Mouse (Mus musculus) B cell, adult 67 days (primary cell): ENCODE data around the gene Sec22c. TPM values are rescaled to one million over a fixed set of nuclear protein-coding genes. Genes with fewer than 3 reads are reported as not detected.

Experiments
- total RNA-seq, 2 experiments: library from RNA; stranded (reverse); gene quantifications; 4 replicates each; pipeline ENCODE4 v1.2.4; 2023

Gene Sec22c
- total RNA-seq = 10 to 100 TPM; 23.5 to 25.5 TPM

DNA sequence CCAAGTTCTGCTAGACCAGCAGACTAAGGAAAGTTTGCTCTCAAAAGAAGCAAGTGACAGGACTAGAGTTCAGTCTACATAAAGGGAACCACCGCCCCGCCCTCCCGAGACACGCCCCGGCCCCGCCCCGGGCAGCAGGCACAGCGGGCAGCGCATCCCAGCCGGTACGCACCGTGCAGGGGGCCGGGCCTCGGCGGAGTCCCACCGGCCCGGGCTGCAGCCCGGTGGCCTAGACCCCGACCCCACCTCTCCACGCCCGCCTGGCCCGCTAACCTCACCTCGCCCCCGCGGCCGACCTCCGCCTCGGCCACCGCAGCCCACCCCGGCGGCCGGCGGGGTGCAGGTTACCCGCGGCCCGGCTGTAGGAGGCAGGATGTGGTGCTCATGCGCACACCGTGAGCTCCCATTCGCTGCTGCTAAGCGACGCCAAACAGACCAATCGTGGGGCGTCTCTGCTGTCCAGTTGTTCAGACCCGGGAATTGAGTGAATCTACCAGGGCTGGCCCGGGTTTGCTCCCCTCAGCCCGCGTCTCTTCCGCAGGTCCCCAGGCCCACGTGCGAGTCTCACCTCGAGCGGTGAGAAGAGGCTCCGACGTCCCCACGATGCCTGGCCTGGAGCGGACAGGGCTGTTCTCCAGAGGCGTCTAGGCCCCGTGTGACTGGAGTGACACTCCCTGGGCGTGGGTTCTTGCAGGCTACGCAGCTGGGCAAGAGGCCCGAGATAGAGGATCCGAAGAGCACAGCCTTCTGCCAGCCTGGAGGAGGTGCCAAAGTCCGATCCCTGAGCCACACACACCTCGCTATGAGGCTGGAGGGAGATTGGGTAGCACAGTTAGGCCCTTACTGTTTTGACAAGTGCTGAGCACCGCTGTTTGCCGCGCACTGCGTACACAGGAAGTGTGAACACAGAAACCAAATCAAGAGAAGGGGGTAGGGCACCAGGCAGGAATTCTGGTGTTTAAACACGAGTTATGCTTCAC is at the start of gene Sec22c:
Gene Sec22c, minus strand, starts transcription at position 845 of the 980 bp plus-strand sequence.

DNA sequence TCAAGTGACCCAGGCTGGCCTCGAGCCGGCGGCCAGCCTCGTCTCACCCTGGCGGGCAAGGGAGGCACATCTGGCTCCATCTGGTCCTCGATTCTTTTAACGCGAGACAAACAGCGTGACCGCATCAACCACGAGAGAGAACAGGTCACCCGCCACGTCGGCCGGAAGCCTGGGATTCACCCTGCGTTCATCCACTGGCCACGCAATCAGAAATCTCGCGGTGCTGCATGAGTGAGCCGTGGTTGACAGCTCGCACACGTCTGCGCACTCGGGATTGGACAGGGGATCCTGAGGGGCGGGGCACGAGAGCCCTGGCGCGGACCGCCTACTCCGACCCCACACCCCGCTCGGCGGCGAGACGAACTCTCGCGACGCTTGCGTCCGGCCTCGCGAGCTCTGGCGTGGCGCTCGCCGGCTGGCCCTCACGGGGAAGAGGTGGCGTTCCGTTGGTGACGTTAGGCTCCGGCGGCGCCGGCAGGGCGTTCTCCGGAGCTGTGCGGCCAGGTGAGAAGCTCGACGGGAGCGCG is 13.6 kb upstream of the Sec22c start, which contains the start of gene Nktr:
Gene Nktr, plus strand, starts transcription at position 378 of the 527 bp plus-strand sequence.

DNA sequence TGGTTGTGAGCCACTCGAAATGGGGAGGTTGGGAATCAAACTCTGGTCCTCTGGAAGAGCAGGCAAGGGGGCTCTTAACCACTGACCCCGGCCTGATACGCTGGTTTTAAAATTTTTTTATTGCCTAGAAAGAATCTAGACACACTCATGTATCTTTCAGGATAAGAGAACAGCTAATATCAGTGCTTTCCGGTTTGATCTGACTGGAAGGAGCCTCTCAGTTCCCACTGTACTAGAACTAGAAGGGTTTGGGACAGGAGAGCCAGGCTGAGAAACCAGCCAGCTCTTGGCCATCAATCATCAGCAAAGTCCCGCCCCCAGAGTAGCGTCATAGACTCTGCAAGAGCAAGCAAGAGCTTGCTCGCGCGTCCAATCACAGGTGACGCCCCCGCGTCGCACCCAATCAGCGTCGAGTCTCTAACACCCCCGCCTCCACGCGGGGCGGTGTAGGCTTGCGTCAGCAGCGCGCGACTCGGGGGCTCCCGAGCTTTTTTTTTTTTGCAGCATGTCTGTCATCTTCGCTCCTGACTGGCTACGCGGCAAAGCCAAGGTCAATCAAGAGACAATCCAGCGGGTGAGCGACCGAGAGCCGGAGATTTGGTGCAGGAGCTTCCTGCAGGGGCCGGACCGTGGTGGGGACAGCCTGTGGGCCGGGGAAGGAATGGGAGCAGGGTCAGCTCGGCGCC is 4.8 kb upstream of the Sec22c start, which contains the start of gene Ss18l2:
Gene Ss18l2, plus strand, starts transcription at position 432 of the 686 bp plus-strand sequence.

DNA sequence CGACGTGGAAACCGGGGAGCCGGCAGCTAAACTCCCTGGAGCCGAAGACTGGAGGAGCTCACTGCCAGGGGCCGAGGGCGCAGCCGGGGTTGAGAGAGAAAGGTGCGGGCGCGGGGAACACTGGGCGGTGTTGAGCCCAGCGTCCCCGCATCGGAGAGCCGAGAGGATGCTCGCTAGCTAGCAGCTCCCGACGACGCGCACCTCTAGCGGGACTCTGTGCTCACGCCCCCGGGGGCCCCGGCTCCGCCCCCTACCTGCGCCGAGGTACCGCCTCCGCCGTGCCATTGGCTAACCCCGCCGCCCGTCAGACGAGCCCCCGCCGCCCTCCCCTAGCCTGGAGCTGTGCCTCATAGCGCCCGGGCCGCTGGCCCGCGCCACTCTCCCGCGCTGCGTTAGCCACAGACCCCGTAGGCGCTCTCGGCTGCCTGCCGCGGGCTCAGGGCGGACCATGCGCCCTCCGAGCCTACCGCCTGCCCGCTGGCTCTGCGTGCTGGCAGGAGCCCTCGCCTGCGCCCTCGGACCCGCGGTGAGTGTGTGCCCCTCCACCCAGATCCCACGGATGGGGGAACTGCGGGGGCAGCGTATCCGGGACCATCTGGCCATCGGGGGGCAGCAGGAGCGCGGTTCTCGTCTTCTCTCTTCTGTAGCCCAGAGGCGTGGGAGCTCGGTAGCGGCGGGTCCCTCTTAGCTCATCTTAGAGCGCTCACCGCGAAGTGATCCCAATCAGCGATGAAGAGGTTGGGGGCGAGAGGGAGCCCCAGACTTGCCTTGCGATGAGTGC is 62.7 kb downstream of the Sec22c start, which contains the start of gene Vipr1:
Gene Vipr1, plus strand, starts transcription at position 316 of the 781 bp plus-strand sequence.

DNA sequence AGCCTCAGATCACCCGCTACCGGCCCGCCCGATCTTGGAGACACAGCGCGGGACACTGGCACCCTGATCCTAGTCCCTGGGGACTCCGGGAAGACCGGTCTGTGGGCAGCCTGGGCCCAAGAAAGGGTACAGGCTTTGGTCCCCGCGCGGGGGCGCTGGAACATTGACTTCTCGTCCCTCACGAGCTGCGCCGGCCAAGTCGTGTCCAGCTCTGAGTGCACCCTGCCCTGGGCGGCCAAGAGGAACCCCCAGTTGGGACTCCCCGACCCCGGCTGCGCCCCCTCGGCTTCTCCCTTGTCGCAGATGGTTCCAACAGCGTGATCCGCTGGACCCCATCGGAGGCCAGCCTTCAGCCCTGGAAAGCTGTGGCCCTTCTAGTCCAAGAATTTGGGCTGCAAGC is 63.3 kb downstream of the Sec22c start, which contains the start of gene Lyzl4:
Gene Lyzl4, minus strand, starts transcription at position 96 of the 400 bp plus-strand sequence.

Other genes starting within 250 kb of the Sec22c start
- not detected for gene Cck, start 209.8 kb downstream of the Sec22c start, total RNA-seq
- gene Lyzl4, start 63.4 kb downstream of the Sec22c start, total RNA-seq = not detected
- gene Vipr1, start 62.8 kb downstream of the Sec22c start, total RNA-seq = 1 to 10 TPM in 1 of 2 experiments, not detected in 1; 2.8 TPM
- gene Ss18l2, start 4.8 kb upstream of the Sec22c start, total RNA-seq = 10 to 100 TPM; 18.4 to 25.7 TPM
- 100 to 1,000 TPM; 252 to 254 TPM for gene Nktr, start 13.7 kb upstream of the Sec22c start, total RNA-seq
- gene Zfp651, start 53.8 kb upstream of the Sec22c start, total RNA-seq = under 1 TPM in 1 of 2 experiments, not detected in 1; 0.86 TPM
- not detected for gene Klhl40, start 72.1 kb upstream of the Sec22c start, total RNA-seq
- gene Hhatl, start 87.0 kb upstream of the Sec22c start, total RNA-seq = not detected
- gene Ccdc13, start 134.0 kb upstream of the Sec22c start, total RNA-seq = not detected
- 10 to 100 TPM; 31.2 to 36.9 TPM for gene Higd1a, start 152.9 kb upstream of the Sec22c start, total RNA-seq
- 10 to 100 TPM; 22.2 to 23.1 TPM for gene Ackr2, start 192.9 kb upstream of the Sec22c start, total RNA-seq
- gene Cyp8b1, start 210.8 kb upstream of the Sec22c start, total RNA-seq = not detected
- gene Fam198a, start 245.5 kb upstream of the Sec22c start, total RNA-seq = 1 to 10 TPM in 1 of 2 experiments, under 1 TPM in 1; 0.93 to 1.3 TPM